Mouse (Mus musculus): Measurements from ENCODE around the gene Exd1.
A peak's percentile ranks its signal among the peaks of the same experiment; 100 is the strongest.

Gene Exd1

GRCm38 (mm10) chr2:119547522-119548370 lies at the start of gene Exd1, which contains the start of gene Chp1:
TSS of gene Exd1 (minus strand) at chr2:119547627.
TSS of gene Chp1 (plus strand) at chr2:119547697.
- peak; percentile 99 to 100 for DNase-seq

GRCm38 (mm10) chr2:119596781-119597330 lies 49.4 kb upstream of the Exd1 start:
- peak; percentile 44 to 63 for DNase-seq

GRCm38 (mm10) chr2:119595308-119595707 lies 47.9 kb upstream of the Exd1 start:
- DNase-seq = no peak

GRCm38 (mm10) chr2:119594113-119594981 lies 46.9 kb upstream of the Exd1 start:
- peak; percentile 97 for DNase-seq

DNA sequence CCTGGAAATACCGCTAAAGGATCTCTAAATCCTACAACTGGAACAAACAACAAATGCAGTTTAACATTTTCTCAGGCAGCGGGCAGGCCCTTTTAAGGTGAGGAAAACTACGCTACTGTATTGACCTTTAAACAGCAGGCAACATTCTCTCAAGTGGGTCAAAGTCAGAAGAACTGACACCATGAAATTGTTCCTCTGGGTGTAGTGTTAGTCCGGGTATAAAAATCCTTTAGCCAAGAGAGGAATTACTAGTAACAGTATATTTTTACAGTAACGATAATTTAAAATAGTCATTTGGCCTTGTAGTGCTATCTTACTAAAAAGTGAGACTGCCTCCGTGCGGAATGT lies 46.3 kb upstream of the Exd1 start:
- DNase-seq = peak in 1 of 2 experiments; percentile 19

DNA sequence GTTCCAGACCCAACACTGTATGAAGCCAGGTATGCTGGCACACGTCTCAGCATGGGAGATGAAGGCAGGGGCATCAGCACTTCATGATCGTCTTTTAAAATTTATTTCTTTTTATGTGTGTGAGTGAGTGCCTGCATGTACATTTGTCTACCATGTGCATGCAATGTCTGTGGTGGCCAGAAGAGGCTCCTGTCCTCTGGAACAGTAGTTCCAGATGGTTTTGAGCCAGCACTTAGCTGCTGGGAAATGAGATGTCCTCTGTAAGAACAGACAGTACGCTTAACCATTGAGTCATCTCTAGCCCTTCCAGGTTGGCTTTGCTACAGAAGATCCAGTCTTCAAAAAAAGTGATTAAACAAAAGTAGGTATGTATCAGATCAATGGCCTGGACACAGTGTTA lies 43.8 kb upstream of the Exd1 start:
- DNase-seq = no peak

DNA sequence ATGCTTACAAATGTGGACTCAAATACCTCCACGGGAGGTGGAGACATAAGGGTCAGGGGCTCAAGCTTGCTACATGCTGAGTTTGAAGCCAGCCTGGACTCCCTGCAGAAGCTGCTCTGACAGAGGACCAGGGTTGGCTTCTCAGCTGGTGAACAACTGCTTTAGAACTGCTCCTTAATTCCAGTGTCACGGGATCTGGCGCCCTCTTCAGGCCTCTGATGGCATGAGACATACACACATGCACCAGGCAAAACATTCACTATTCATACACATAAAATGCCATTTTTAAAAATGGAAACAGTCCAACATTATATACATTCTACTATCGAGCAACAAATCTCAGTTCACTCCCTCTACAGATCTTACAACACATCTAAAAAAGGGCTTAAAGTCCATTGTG lies 40.0 kb upstream of the Exd1 start:
- peak; percentile 23 to 48 for DNase-seq

- no peak for DNase-seq
Measured at GRCm38 (mm10) chr2:119584282-119584681, 36.9 kb upstream of the Exd1 start.

GRCm38 (mm10) chr2:119583439-119583838 lies 36.0 kb upstream of the Exd1 start:
- no peak for DNase-seq

DNA sequence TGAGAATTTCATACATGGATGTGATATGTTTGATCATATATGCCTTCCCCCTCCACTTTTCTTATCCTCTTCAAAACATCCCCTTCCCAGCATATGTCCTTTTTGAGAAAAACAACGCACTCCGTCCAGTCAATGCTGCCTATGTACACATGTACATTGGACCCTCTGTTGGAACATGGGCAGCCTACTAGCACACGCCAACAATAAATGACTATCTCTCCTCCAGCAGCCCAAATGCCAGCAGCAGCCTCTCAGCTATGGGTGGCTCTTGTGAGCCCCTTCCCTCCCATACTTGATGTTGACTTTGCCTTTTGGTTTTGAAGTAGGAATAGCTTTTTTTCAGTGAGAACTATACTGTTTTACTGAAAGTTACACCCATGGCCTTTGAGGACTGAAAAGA lies 34.1 kb upstream of the Exd1 start:
- no peak for DNase-seq

DNA sequence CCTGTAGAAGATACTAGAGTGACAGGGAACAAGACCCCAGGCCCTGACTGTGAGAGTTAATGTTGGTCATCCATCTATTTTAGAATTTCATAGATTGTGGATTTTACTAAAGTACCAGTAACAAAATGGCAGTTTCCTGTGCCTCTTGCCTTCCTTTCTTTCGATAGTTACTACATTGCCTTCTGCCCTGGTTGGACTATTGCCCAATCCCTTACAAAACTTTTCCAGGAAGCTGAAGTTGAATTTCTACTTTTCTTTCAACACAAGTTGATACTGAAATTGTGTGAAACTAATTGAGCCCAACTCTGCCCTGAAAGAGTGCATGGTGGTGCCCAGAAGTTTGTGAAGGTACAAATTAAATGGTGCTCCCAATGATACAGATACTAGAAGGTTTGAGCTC lies 25.0 kb upstream of the Exd1 start:
- DNase-seq = no peak

GRCm38 (mm10) chr2:119566182-119566855 lies 18.9 kb upstream of the Exd1 start:
- DNase-seq = no peak

- DNase-seq = no peak
Measured at GRCm38 (mm10) chr2:119565284-119565683, 17.9 kb upstream of the Exd1 start.

DNA sequence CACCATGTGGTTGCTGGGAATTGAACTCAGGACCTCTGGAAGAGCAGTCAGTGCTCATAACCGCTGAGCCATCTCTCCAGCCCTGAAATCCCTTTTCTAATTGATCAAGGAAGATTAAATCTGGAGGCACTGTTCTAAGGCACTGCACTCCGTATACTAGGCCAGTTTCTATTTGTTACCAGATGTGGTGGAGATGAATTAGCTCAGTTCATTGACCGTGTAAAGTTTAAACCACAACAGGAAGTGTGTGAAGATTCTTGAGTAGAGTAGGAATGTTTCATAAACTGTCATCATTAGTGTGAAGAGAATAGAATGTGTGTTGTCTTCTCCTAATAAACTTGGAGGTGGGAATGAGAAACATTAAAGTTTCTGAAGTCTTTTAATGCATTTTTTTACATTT lies 14.4 kb upstream of the Exd1 start:
- DNase-seq = no peak

DNA sequence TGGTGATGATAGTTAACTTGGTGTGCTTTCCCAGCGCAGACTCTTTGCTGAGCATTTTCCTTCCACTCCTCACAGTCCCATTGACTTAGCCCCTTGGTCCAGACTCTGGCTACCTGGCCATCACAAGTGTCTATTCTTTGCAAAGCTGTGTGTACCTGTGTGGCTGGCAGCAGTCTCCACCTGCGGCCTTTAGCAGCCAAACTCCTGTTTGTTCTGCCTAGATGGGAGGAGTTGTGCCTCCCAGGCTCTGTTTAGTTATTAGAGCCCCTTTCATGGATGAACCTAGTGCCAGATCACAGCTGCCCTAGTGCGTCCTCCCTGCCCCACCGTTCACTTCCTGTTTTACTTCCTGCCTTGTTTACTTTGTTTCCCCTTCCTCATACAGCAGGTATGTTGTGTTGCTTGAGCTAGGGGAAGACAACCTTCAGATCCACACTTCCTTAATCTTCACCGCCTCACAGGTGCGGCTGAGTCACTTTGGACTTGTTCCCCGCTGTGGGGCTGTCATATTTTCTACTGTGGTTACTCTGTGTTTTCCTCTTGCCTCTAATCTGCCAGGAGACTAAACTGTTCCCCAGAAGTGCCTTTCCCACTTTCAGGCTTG lies 11.4 kb upstream of the Exd1 start:
- DNase-seq = peak in 1 of 2 experiments; percentile 13

GRCm38 (mm10) chr2:119558039-119558438 lies 10.6 kb upstream of the Exd1 start:
- no peak for DNase-seq

DNA sequence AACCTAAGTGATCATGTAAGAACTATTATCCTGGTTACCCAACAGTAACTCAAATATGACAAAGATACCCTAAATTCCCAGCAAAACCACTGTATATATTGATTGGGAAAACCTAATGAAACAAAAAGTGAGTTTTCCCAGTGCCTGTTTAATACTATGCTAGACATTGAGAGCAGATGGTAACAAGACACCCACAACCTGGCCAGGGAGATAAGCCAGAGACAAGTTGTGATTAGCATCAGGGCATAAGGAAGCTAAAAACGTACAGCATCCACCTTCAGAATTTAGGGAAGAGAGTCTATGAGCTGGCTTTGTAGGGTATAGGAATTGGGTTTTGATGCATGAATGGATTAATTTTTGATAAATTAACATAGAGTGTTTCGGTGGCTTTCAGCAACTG lies 2.3 kb upstream of the Exd1 start:
- DNase-seq = no peak

DNA sequence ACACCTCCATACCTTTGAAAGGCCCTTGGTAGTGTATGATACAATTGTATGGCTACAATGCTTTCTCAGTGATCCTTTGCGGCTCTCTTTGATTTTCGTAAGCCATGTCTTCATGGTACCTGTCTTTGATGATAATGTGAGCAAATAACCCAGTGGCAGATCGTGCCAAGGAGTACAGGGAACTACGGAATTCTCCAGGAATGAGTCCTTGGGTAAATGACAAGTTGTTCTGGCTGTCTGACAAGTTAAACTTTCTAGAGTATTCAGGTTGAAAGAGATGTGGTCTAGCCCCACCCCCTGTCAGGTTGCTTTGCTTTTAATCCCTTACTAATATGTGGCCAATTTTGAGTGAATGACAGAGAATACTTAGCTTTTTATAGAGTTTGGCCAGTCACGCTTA lies 1.3 kb upstream of the Exd1 start:
- no peak for DNase-seq

DNA sequence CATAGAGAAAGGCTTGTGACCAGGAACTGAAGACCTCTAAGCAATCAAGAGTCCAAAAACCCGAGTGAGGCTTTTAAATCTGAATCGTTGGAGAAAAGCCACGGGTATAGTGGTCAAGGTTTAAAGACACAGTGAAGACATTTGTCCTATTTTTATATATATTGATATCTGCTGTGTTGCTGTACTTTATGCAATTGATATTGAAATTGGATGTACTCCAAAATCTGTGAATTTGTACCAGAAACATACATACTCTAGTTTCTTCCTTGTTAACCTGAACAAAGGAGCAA lies 889 bp upstream of the Exd1 start:
- no peak for DNase-seq

- DNase-seq = peak; percentile 67 to 77
Measured at GRCm38 (mm10) chr2:119546848-119547521, 442 bp downstream of the Exd1 start.

DNA sequence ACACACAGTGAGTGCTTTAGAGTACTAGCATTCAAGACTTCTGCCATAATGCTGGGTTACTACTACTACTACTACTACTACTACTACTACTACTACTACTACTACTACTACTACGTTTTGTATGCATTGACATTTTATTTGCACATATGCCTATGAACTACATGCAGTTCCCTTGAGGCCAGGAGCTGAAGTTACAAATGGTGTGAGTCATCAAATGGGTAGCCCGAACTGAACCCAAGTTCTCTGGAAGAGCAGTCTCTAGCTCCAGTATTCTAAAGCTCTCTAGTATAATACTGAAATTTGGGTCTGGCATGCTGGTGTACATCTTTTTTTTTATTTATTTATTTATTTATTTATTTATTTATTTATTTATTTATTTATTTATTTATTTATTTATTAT lies 3.8 kb downstream of the Exd1 start:
- DNase-seq = no peak

DNA sequence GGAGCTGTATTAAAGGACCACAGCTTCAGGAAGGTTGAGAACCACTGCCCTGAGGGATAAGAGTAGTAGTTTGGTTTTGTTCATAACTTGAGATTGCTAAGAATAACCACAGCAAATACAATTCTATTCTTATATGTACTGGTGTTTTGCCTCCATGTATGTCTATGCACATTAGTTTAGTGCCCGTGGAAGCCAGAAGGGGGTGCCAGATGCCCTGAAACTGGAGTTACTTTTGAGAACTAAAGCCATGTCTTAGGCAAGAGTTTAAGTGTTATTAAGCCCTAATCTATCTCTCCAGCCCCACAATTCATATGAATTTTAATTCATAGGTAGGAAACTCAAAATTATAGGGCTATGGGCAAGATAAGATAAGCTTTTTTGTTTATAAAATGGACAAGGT lies 5.3 kb downstream of the Exd1 start:
- peak; percentile 22 to 24 for DNase-seq

Data from cerebellum, adult 18-20 months (tissue).